Mouse (Mus musculus) kidney, embryonic 16.5 days (tissue): ENCODE results near the gene Esm1. TPM values are rescaled to one million over a fixed set of nuclear protein-coding genes. Genes with fewer than 3 reads are reported as not detected.

Source experiments
- ATAC-seq: fragments of 200-750 bp; cut with Nextera tagmentation; 2 replicates; pipeline ENCODE4 v1.8.0; 2017; ENCODE audit warnings: moderate TSS enrichment; ENCODE audit not compliant: low FRiP score, low TSS enrichment
- H3K27ac ChIP-seq: fragments of 300-500 bp; sonication (generic); 2 replicates; pipeline ENCODE4 v1.5.1; 2014; ENCODE audit warnings: low read length
- H3K27me3 ChIP-seq: fragments of 300-500 bp; sonication (generic); 2 replicates; pipeline ENCODE4 v1.6.1; 2014; ENCODE audit warnings: low read length, control low read depth, mixed read lengths; ENCODE audit not compliant: insufficient read depth
- H3K36me3 ChIP-seq: fragments of 300-500 bp; sonication (generic); 2 replicates; pipeline ENCODE4 v1.6.1; 2014; ENCODE audit warnings: low read length, control low read depth, mixed read lengths; ENCODE audit not compliant: insufficient read depth
- H3K4me1 ChIP-seq: fragments of 300-500 bp; sonication (generic); 2 replicates; pipeline ENCODE4 v1.6.1; 2014; ENCODE audit warnings: low read length, control low read depth, mixed read lengths; ENCODE audit not compliant: insufficient read depth
- H3K4me2 ChIP-seq: fragments of 300-500 bp; sonication (generic); replicated peaks from 2 replicates; pipeline ENCODE4 v1.6.1; 2014; ENCODE audit warnings: low read depth, low read length
- H3K4me3 ChIP-seq: fragments of 300-500 bp; sonication (generic); 2 replicates; pipeline ENCODE4 v1.5.1; 2014; ENCODE audit warnings: mild to moderate bottlenecking, low read length
- H3K9ac ChIP-seq: fragments of 300-500 bp; sonication (generic); replicated peaks from 2 replicates; pipeline ENCODE4 v1.6.1; 2014; ENCODE audit warnings: low read length
- H3K9me3 ChIP-seq: fragments of 300-500 bp; sonication (generic); 2 replicates; pipeline ENCODE4 v1.6.1; 2016; ENCODE audit warnings: low read length, control low read depth
- WGBS: fragments of 180-500 bp; shearing (Covaris S2); extraction: QIAGEN DNeasy Blood & Tissue Kit; methylation state at CpG from one replicate; pipeline ENCODE4 v1.1.7; 2014; 5-methylcytosine and 5-hydroxymethylcytosine counted together
- polyA plus RNA-seq: library from polyadenylated mRNA; unstranded; fragments of >200 nt; fragmentation: Nextera tagmentation; extraction: Ambion mirVana; gene quantifications from 2 replicates; pipeline ENCODE4 v1.2.1, GENCODE M21; 2015

Gene Esm1
- polyA plus RNA-seq, 1 experiment from 2014 or later = 8.0 TPM

DNA sequence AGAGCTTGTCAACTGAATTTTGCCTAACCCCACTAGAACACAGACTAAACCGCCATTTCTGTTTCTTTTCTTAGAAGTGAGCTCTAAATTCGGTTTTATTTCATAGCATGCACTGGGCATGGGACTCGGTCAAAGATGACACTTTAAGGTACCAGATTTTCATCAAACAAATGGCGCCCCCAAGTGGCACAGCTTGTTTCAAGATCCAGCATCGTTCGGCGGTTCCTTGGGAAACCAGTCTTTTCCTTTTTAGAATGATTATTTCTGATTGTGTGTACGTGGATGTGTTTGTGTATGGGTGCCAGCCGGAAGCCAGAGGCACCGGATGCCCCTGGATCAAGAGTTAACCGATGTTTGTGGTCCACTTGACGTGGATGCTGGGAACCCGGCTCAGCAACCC lies 55.8 kb downstream of the Esm1 start:
- Histone ChIP-seq H3K4me1 (no peaks in the 10 kb centered on the region), H3K9ac (no peak overlapping the region), H3K4me2 (no peak overlapping the region), H3K27me3 (no peaks in the 10 kb centered on the region), H3K27ac (no peak overlapping the region), H3K9me3 (no peaks in the 10 kb centered on the region), H3K36me3 (no peaks in the 10 kb centered on the region), H3K4me3 (no peak overlapping the region)
- WGBS = 25% methylated on average over 13 of the region's 13 CpGs
- ATAC-seq = no peak

DNA sequence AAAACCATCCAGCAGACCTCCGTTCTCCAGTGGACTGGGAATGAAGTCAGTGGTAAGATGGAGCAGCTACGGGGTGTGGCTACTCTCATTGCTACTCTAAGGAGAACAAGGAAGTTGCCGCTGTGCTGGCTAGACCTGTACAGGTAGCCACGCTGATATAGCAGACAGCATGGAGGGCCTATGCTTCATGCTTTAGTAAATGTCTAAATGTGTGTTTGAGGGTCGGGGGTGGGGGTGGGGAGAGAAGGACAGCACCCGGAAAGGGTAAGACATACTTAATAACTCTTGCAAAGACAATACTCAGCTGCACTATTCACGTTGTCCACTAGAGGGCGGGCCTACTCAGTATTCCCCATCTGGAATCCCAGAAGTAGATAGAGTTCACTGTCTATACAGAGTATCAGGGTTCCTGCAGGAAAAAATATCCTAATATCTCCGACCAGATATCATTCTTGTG lies 57.1 kb downstream of the Esm1 start:
- H3K4me3 ChIP-seq = no peak overlapping the region
- 26% methylated on average over 9 of the region's 9 CpGs for WGBS
- H3K27ac ChIP-seq = no peak overlapping the region
- 0 out of 2 replicates have a peak overlapping the region, but pooled peaks have one; percentile 29 for H3K4me2 ChIP-seq
- no peak overlapping the region for H3K9ac ChIP-seq
- peak; percentile 44; the same call in 1 of the 2 replicates for ATAC-seq
- H3K9me3 ChIP-seq = no peaks in the 10 kb centered on the region
- no peaks in the 10 kb centered on the region for H3K4me1 ChIP-seq
- H3K36me3 ChIP-seq = no peaks in the 10 kb centered on the region
- no peaks in the 10 kb centered on the region for H3K27me3 ChIP-seq

DNA sequence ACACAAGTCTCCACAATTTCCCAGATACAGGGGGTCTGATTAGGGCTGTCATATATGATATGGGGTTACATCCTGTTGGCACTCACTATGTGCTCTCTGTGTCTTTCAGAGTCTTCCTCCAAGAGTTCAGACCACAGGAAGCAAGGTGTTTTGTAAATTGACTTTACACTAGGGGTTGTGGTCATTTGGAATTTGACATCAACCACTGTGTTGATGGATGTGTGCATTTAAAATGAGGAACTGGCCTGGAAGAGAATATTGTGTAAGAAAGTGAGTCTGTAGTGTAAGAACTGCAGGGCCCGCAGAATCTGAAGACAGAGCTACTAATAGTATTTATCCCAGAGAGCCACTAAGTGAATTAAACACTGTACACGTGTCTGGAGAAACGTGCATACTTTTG lies 57.7 kb downstream of the Esm1 start:
- no peak overlapping the region for H3K4me2 ChIP-seq
- H3K4me3 ChIP-seq = no peak overlapping the region
- WGBS = 85% methylated on average over 3 of the region's 3 CpGs
- H3K9me3 ChIP-seq = no peaks in the 10 kb centered on the region
- no peaks in the 10 kb centered on the region for H3K27me3 ChIP-seq
- no peak overlapping the region for H3K27ac ChIP-seq
- H3K36me3 ChIP-seq = no peaks in the 10 kb centered on the region
- ATAC-seq = no peak
- H3K9ac ChIP-seq = no peak overlapping the region
- H3K4me1 ChIP-seq = no peaks in the 10 kb centered on the region

Other genes starting within 250 kb of the Esm1 start
- 0.51 and 0.57 TPM in 2 replicates for gene Ccno, start 221.9 kb upstream of the Esm1 start, polyA plus RNA-seq
- 0.34 TPM in 1 of 2 replicates, not detected in the other for gene Mcidas, start 215.8 kb upstream of the Esm1 start, polyA plus RNA-seq
- not detected in 2 replicates for gene Cdc20b, start 174.5 kb upstream of the Esm1 start, polyA plus RNA-seq
- 146 and 150 TPM in 2 replicates for gene Gpx8, start 163.2 kb upstream of the Esm1 start, polyA plus RNA-seq
- gene Gzma, start 108.7 kb upstream of the Esm1 start, polyA plus RNA-seq = 0.36 and 0.48 TPM in 2 replicates
- gene Gzmk, start 16.2 kb downstream of the Esm1 start, polyA plus RNA-seq = not detected in 2 replicates
- gene BC067074, start 83.5 kb downstream of the Esm1 start, polyA plus RNA-seq = 6.1 and 6.3 TPM in 2 replicates